Mouse (Mus musculus) layer of hippocampus, adult 8-10 months (tissue): Measurements from ENCODE around the gene Kcnd3. TPM values are rescaled to one million over a fixed set of nuclear protein-coding genes. Genes with fewer than 3 reads are reported as not detected.

Experiments
- DNase-seq, 2 experiments: peaks; one replicate each; pipeline ENCODE4 v3.0.0; 2022; ENCODE audit warnings: low spot score in 2 of 2
- total RNA-seq, 4 experiments: library from RNA; stranded (reverse); gene quantifications; 2 replicates each; pipeline ENCODE4 v1.2.4; 2022

Kcnd3 gene
- total RNA-seq, 4 experiments from 2014 or later = 60.3 to 66.2 (median 63.7) TPM

DNA sequence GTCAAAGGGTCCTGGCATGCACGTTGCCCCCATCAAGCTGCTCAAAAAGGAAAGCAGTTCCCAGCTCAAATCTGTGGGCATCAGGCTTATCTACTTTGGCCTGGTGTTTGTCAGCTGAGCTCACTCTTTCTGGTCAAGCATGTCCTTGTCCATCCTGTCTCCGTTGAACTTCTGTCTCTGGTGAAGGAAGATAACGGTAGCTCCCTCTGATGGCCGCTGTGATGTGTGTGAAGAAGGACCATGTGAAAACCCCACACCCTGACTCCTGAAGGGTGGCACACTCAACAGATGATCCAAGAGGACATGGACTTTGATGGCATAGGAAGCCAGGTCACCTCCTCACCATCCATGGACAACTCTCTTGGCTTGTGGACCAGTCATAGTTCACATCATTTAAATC lies 266.6 kb downstream of the Kcnd3 start:
- DNase-seq = no peak

- DNase-seq = no peak
These were observed 267.8 kb downstream of the Kcnd3 start for GRCm38 (mm10) chr3:105719979-105720378.

DNA sequence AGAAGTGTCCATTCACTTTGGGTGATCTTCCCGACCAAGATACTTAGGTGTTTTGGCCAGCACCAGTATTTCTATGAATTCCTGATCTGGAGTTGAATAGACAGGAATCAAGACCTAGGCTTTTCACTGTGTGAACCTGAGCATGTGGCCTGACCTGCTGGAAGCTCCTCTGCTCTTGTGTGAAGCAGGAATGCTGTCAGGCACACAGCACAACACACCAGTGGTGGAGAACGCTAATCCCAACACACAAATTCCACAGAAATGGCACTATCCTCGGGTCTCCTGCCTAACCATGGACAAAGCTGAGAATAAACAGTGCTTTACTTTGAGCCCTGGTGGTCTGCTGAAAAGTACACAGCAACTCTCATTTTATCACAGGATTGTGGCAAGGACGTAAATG lies 268.4 kb downstream of the Kcnd3 start:
- DNase-seq = no peak

DNA sequence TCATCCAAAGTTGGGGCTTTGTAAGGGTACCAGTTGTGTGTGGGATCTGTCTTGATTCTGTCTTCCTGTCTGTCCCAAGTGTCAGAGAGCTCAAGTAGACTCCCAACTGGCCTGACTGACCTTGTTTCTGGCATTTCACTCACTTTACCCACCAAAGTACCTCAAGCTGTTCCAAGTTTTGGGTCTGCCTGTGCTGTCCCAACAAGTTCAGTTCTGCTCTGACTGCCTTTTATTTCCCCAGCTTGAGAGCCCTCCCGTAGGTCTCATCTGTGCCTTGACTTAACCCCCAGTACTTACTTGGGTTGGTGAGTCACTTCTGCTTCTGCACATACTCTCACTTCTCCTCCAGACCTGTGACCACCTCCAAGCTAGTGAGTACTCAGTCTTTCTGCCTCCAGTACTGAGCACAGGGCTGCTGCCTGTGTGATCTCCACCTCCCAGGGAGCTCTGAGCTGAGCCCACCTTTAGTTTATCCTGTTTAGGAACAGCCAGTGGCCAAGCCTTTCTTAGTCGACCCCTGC lies 269.6 kb downstream of the Kcnd3 start:
- no peak for DNase-seq

DNA sequence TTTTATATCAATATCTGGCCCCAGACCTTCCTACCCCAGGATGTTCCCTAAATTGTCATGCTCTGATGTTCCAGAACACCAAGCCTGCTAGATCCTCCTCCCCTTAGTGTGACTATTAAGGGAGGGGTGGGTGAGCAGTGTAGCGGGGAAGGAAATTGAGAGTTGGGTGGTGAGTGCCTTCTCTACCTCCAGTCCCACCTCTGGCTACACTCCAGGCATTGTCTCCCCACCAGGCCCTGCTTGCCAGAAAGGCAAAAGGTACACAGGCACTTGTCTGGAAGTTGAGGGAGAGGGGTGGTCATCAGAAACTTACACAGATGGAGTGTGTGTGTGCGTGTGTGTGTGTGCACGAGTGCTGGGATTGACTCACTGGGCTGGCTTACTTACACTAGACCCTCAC lies 270.4 kb downstream of the Kcnd3 start:
- DNase-seq = no peak

Other genes with a start within 250 kb of the Kcnd3 start
- gene Ddx20, start 235.2 kb downstream of the Kcnd3 start, total RNA-seq = 10 to 100 TPM; 12.6 to 13.5 (median 13.1) TPM